Mouse (Mus musculus): ENCODE data around the gene Tssk6.
A peak's percentile ranks its signal among the peaks of the same experiment; 100 is the strongest.

Tssk6 gene

GRCm38 (mm10) chr8:69884141-69884540, 17.8 kb upstream of the Tssk6 start:
- DNase-seq (ENCODE audit: low spot score), result no peak

- DNase-seq (ENCODE audit: low spot score), result no peak
Observed at GRCm38 (mm10) chr8:69887289-69888243, 14.4 kb upstream of the Tssk6 start, which contains the start of gene Cilp2. Gene Cilp2 (minus strand): TSS chr8:69887687.

GRCm38 (mm10) chr8:69888244-69888866, 13.6 kb upstream of the Tssk6 start:
- DNase-seq (ENCODE audit: low spot score), result no peak

GRCm38 (mm10) chr8:69888902-69889301, 13.1 kb upstream of the Tssk6 start:
- no peak for DNase-seq (ENCODE audit: low spot score)

- no peak for DNase-seq (ENCODE audit: low spot score)
Observed at GRCm38 (mm10) chr8:69890813-69891241, 11.2 kb upstream of the Tssk6 start.

- DNase-seq (ENCODE audit: low spot score), result peak; percentile 40
Observed at GRCm38 (mm10) chr8:69893863-69894262, 8.1 kb upstream of the Tssk6 start.

- DNase-seq (ENCODE audit: low spot score), result no peak
Observed at GRCm38 (mm10) chr8:69894836-69895332, 7.1 kb upstream of the Tssk6 start.

GRCm38 (mm10) chr8:69895772-69896451, 6.1 kb upstream of the Tssk6 start:
- DNase-seq (ENCODE audit: low spot score), result no peak

GRCm38 (mm10) chr8:69897857-69898256, 4.1 kb upstream of the Tssk6 start:
- DNase-seq (ENCODE audit: low spot score), result no peak

GRCm38 (mm10) chr8:69899876-69900275, 2.1 kb upstream of the Tssk6 start:
- DNase-seq (ENCODE audit: low spot score), result no peak

GRCm38 (mm10) chr8:69900895-69901451, 1.0 kb upstream of the Tssk6 start:
- DNase-seq (ENCODE audit: low spot score), result no peak

- peak; percentile 98 for DNase-seq (ENCODE audit: low spot score)
Observed at GRCm38 (mm10) chr8:69901484-69902162, 361 bp upstream of the Tssk6 start.

- peak; percentile 97 for DNase-seq (ENCODE audit: low spot score)
Observed at GRCm38 (mm10) chr8:69903063-69903542, 1.1 kb downstream of the Tssk6 start.

- DNase-seq (ENCODE audit: low spot score), result no peak
Observed at GRCm38 (mm10) chr8:69904096-69904495, 2.1 kb downstream of the Tssk6 start.

GRCm38 (mm10) chr8:69906260-69906659, 4.3 kb downstream of the Tssk6 start:
- no peak for DNase-seq (ENCODE audit: low spot score)

GRCm38 (mm10) chr8:69907106-69907505, 5.1 kb downstream of the Tssk6 start:
- DNase-seq (ENCODE audit: low spot score), result no peak

GRCm38 (mm10) chr8:69911917-69912316, 9.9 kb downstream of the Tssk6 start:
- DNase-seq (ENCODE audit: low spot score), result no peak

GRCm38 (mm10) chr8:69912478-69913074, 10.6 kb downstream of the Tssk6 start:
- no peak for DNase-seq (ENCODE audit: low spot score)

- no peak for DNase-seq (ENCODE audit: low spot score)
Observed at GRCm38 (mm10) chr8:69914526-69914925, 12.5 kb downstream of the Tssk6 start.

GRCm38 (mm10) chr8:69915748-69916147, 13.8 kb downstream of the Tssk6 start:
- DNase-seq (ENCODE audit: low spot score), result no peak

GRCm38 (mm10) chr8:69918506-69918905, 16.5 kb downstream of the Tssk6 start:
- no peak for DNase-seq (ENCODE audit: low spot score)
